Mouse (Mus musculus): ENCODE measurements at regions not wholly inside any gene's neighbourhood (a gene's known extent, or its start where the extent isn't known, plus 50 kb on each side); places are given as distances from the start of the nearest gene placed in this dataset.
A peak's percentile ranks its signal among the peaks of the same experiment; 100 is the strongest.

- intact Hi-C loops (cut with DNase I) = loop anchor here (5.0 to 10.0 kb wide), 2 partner anchors 495 to 1568 kb away; partner anchors contain the start of gene Gabra5
- DNase-seq = peak; percentile 2
Measured at GRCm38 (mm10) chr7:59080109-59080508, 148.4 kb upstream of the Ube3a start.
